Mouse (Mus musculus): ENCODE data around the gene AI182371.
A peak's percentile ranks its signal among the peaks of the same experiment; 100 is the strongest.

AI182371 gene

DNA sequence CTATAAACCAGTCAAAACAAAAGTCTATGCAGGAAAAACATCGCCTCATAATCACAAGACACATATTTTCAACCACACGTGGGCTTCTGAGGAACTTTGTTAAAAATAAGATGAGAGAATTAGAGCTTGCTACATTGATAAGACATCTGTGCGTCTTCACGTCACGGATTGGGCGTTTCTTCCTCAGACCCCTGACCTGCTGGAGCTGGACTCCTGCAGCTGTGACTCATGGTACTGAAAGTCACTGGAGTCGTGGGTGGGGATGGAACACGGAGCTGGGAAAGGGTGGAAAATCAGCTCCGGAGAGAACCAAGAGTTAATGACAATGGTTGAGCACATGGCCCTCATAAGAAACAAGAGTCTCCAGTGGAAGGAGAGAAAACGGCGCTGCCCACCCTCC, 34.2 kb downstream of the AI182371 start:
- DNase-seq: no peak

DNA sequence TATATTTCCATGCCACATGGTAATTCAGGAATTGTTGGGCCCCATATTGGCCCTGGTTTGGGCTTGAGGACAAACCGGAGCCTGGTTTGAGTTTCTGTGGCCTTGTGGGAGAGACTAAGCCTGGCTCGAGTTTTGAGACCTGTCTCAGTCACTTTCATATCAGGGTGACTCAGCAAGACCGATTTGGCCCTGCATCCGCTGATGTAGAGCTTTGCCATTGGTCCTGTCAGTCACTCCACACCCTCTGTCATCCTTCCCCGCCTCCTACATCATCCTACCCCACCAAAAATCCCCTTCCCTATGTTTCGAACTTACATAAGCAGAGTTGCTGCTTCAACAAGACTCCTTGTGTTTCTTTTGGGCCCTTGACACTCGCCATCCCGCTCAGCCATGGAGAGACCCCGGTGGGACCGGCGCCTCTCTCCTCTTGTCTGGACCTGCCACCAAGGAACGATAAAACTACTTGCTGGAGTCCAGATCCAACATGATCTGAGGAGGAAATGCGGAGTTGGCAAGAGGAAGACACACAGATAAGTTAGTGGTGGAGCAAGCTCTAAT, 34.7 kb downstream of the AI182371 start:
- no peak for DNase-seq

DNA sequence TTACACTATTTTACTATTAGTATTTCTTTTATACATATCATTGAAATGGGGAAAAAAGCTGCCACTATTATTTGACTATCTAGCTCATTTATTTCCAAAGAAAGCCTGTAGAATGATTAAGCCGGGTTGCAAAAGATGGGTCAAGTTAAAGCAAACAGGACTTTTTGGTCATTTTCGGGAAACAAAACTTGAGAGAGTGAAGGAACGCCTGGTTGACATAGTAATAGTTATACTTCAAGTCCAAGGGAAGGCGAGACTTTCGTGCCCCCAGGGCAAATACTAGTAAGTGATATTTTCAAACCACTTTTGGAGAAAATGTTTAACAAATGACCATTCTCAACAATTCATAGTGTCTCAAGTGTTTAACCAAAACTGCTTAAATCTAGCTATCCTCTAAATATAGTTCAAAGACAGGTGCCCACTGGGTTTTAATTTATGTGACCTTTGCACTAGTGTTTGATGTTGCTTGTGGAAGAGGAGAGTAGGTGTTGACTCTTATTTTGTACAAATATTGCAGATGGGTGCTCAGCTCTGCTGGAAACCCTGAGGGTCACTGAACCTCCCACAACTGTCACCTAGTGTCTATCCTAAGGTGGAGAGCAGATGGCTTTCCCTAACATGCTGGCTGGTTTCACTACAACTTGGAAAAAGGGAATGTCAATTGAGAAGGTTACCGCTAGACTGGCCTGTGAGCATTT, 37.9 kb downstream of the AI182371 start:
- DNase-seq: no peak

DNA sequence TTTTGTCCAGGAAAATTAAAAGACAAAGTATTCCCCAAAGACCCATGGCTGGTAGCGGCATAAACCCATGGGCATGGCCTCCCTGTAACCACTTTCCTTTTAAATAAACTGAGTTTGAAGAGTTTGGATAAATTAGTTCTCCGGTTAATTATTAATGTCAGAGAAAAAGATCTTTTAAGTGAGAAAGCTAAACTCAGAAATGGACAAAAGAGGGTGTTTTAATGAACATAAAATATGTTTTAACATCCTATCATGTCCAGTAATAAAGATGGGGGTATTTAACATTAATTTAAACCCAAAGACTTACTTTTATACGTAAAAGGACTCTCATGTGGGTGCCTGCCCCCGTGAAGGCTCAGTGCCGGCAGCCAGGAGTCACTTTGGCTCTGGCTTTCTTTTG, 40.0 kb downstream of the AI182371 start, which contains the start of gene Hc:
Hc (minus strand) TSS at position 101 of the 400 bp plus-strand sequence.
- no peak for DNase-seq

DNA sequence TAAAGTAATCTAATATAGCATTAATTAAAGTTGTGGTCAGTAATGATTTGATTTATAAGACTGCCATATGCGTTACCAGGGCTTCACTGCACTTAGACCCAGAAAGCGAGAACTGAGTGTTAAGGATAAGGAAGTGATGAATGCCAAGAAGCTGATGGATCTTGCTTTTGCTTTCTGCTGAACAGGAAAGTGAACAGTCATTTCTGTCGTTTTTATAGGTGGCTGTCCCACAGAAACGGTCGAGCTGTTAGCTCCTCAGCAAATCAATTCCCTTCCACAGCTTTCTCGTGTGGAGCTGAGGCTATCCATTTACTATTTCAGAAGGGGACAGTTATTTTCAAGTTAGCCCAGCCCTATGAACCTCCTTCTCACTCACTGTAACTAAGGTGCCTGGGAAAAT, 40.4 kb downstream of the AI182371 start:
- DNase-seq: no peak

DNA sequence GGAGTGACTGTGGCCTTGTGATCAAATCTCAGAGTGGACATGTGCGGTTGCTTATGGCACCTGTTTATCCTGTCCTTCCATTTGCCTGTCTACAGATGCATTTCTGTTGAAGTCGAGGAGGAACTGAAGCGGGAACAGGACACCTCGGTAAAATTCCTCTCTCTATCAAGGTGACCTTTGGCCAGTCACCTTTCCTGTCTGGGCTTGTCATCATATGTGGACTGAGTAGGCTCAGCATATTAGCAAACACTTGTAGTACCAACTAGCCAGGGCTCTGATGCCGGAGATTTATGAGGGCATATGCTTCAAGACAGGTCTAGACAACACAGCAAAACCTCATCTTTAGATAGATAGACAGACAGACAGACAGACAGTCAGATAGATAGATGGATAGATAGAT, 41.1 kb downstream of the AI182371 start:
- DNase-seq: no peak

DNA sequence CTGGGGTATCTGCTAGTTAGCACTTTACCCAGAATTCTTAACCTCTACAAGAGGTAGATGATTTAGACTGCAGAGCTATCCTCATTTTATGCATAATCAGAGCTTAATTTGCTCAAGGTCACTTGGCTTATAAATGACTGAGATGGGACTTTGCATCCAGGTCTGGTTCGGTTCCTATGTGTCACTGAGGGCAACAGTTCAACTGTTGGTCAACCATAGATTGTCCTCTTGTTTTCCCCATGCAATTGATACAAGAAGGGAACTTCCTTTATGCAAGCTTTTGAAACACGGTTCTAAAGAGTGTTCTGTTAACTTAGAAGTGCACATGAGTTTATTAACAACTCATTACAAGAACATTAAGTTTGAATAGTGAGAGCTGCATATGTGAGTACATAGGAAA, 43.0 kb downstream of the AI182371 start:
- DNase-seq: no peak

DNA sequence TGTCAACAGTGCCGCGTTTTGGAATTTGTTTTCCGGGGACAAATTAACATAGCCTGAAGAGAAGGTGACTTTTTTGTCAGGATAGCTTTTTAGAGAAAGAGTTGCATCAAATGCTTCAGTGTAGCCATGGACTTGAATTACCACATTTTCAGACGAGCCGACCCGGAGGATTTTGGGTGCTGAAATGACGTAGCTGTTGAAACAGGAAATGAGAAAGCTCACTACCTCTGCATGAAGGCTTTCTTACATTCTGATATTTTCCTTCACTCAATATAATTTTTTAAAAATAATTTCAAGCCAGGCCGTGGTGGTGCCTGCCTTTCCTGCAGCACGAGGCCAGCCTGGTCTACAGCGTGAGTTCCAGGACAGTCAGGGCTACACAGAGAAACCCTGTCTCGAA, 44.1 kb downstream of the AI182371 start:
- no peak for DNase-seq

DNA sequence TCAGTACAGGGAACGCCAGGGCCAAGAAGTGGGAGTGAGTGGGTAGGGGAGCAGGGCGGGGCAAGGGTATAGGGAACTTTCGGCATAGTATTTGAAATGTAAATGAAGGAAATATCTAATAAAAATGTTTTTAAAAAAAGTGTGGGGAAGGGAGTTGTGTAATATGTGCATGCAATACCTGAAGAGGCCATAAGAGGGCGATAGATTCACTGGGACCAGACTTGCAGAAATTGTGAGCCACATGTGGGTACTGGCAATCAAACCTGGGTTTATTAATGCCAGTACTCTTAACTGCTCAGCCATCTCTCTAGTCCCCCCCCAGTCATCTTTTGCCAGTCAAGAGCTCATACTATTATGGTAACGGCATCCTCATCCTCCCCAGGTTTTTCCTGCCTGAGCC, 52.5 kb downstream of the AI182371 start:
- DNase-seq: peak; percentile 66

DNA sequence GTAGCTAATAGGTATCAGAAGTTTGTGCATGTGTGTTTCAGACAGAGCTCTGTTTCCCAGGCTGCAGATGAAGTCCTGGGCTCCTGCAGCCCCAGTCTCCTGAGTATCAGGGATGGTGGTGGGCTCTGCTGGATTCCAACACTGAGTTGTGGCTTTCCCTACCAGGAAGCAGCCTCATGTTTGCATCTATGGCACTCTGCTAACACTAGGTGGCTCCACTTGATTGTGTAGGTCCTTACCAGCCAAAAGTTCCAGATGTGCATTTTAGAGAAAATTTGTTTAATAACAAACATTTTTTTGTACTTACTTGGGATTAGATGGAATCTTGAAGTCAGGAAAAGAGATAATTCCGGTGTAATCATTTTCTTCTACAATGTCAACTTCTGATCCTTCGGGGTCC, 56.4 kb downstream of the AI182371 start:
- DNase-seq: peak; percentile 34 to 46

DNA sequence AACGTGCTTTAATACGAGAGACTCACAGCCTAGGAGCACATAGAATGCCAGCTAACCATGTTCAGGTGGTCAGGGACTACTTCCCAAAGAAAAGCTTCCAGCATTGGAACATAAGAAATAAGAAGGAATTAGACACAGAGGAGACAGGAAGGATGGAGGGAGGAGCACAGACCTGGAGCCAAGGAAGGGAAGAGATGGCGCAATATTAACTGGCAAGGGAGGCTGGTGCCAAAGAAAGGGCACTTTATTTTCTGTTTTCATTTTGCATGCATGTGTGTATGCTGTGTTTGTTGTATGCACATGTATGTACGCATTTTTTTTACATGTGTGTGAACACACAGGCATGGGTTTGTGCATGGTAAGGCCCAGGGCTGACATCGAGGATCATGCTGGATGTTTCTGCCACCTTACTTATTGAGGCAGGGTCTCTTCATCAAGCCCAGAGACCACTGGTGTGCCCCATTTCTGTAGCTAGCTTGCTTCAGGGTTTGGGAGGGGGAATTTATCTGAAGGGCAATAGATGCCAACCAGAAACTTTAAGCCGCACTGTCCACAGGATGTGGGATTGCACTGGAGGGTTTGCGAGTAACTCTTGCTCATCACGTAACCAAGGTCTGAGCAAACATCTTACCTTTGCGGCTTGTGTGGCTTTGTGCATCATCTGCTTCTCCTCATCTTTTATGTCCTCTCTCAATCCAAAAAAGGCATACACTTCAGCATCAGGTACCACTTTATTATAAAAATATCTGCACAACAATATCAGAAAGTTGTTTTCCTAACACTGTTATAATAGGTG, 62.6 kb downstream of the AI182371 start:
- no peak for DNase-seq
